In the genomic region with DNA sequence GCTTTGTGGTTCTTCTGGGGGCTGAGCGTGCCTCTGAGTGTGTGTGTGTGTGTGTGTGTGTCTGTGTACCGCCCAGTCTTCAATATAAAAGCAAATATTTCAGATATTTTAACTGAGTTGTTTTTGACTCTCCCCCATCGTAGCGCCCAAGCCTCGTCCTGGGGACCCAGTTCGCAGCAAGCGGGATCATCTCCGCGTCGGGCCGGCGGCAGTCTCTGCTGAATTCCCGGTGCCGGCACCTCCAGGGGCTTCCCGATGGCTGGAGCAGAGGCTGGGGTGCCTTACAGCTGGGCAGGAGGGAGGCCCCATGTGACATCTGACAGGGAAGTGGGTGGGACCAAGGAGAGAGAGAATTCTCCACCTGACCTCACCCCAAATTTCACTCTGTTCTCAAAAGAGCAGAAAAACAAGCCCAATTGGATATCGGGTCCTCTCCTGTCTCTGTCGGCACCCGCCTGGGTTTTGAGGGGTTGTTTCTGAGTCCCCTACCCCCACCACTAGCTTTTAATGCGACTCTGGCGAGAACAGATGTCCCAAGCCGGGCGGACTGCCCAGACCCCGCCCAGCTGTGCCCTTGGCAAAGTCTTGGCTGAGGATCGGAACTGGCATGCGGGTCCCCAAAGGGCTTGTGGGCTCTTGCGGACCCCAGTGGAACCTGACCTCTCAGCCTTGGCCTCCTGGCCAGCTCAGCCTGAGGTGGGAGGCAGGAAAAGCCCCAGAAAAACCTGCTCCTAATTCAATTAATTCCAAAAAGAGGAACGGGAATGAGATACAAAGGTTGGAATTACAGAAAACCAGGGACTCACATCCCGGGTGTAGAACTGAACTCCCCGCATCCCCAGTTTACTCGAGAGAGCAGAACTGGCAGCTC, we compare ENCODE assay signal across 17 mouse cellular contexts. TPM values are rescaled to one million over a fixed set of nuclear protein-coding genes. Genes with fewer than 3 reads are reported as not detected.
A peak's percentile ranks its signal among the peaks of the same experiment; 100 is the strongest.
DNase-seq lines count a peak whose midpoint lies in the region; ATAC-seq lines count a peak whose summit lies in the region.
"Had no signal": no experiment of that assay in that cellular context is flagged by ENCODE, and none has a peak within 500 bp of the region (broad histone marks: within the 10 kb centered on the region; RNA-seq: fewer than 3 reads in every experiment).

No protein-coding gene starts in this region.

- H3K27ac ChIP-seq in embryonic facial prominence, embryonic 10.5 days (replicated peaks): no peak overlapping the region
- H3K27ac ChIP-seq in hindbrain, embryonic 16.5 days (ENCODE audit: low read depth, low read length): peak overlapping the region; percentile 5
- H3K27ac ChIP-seq: heart, embryonic 13.5 days; limb, embryonic 13.5 days had no signal

- H3K4me3 ChIP-seq in embryonic facial prominence, embryonic 10.5 days: no peak overlapping the region
- H3K4me3 ChIP-seq in hindbrain, embryonic 16.5 days (ENCODE audit: low read length): no peak overlapping the region
- H3K4me3 ChIP-seq: heart, embryonic 13.5 days; limb, embryonic 13.5 days had no signal

- no peak for ATAC-seq in hindbrain, embryonic 16.5 days
- ATAC-seq: intestine, embryonic 16.5 days had no signal

- H3K9ac ChIP-seq in hindbrain, embryonic 16.5 days (ENCODE audit: low read depth, low read length): no peak overlapping the region
- H3K9ac ChIP-seq: heart, embryonic 13.5 days; limb, embryonic 13.5 days had no signal

- WGBS in embryonic facial prominence, embryonic 10.5 days: under 1% methylated on average over 30 of the region's 30 CpGs
- WGBS in hindbrain, embryonic 16.5 days: 1% methylated on average over 30 of the region's 30 CpGs

- peak overlapping the region; percentile 37 for H3K4me2 ChIP-seq in hindbrain, embryonic 16.5 days (ENCODE audit: low read length)
- H3K4me2 ChIP-seq: heart, embryonic 13.5 days; limb, embryonic 13.5 days had no signal

- no peaks in the 10 kb centered on the region for H3K9me3 ChIP-seq in embryonic facial prominence, embryonic 10.5 days
- H3K9me3 ChIP-seq in hindbrain, embryonic 16.5 days (ENCODE audit: control insufficient read depth, low read length): no peaks in the 10 kb centered on the region
- H3K9me3 ChIP-seq: heart, embryonic 13.5 days; limb, embryonic 13.5 days had no signal

- peak; percentile 32 for DNase-seq in adrenal gland, postnatal 14 days
- no peak for DNase-seq in adrenal gland, adult 18-20 months (ENCODE audit: low spot score in 2 of 2)
- peak; percentile 49 for DNase-seq in MN1 (ENCODE audit: low spot score)
- peak; percentile 25 for DNase-seq in embryonic facial prominence, embryonic 10.5 days (ENCODE audit: low spot score)
- no peak for DNase-seq in gastrocnemius, postnatal 4 days (ENCODE audit: low spot score in 2 of 2)
- DNase-seq in heart, postnatal 36 days: no peak
- no peak for DNase-seq in B cell, adult 2 months
- DNase-seq: adrenal gland, adult 8-10 months; lung, postnatal 14 days; thymus, postnatal 4 days had no signal

- H3K4me1 ChIP-seq in embryonic facial prominence, embryonic 10.5 days: no peaks in the 10 kb centered on the region
- peaks cover 11% of the 10 kb centered on the region; the same call in 1 of the 2 replicates for H3K4me1 ChIP-seq in hindbrain, embryonic 16.5 days (ENCODE audit: control insufficient read depth, insufficient read depth, low read depth, low read length)
- H3K4me1 ChIP-seq: heart, embryonic 13.5 days had no signal

- peaks cover 100% of the 10 kb centered on the region for H3K27me3 ChIP-seq in embryonic facial prominence, embryonic 10.5 days (replicated peaks; ENCODE audit: low read depth, poor library complexity, severe bottlenecking)
- peaks cover 45% of the 10 kb centered on the region for H3K27me3 ChIP-seq in hindbrain, embryonic 16.5 days (replicated peaks; ENCODE audit: control insufficient read depth, insufficient read depth, low read length)

- H3K36me3 ChIP-seq in embryonic facial prominence, embryonic 10.5 days (replicated peaks): no peaks in the 10 kb centered on the region
- no peaks in the 10 kb centered on the region for H3K36me3 ChIP-seq in hindbrain, embryonic 16.5 days (ENCODE audit: control insufficient read depth, insufficient read depth, low read length)
- H3K36me3 ChIP-seq: heart, embryonic 13.5 days; limb, embryonic 13.5 days had no signal

- intact Hi-C loops in heart, postnatal 36 days (cut with DNase I): no loop called here

RNA-seq across cellular contexts. Expression of a gene that starts 8.4 kb away (rescaled TPM):
- total RNA-seq in adrenal gland, postnatal 14 days (2021): 0.15 TPM in 1 of 2 replicates, not detected in the other
- total RNA-seq in adrenal gland, adult 18-20 months (2021): not detected
- 0.08 TPM in 1 of 2 replicates, not detected in the other for polyA plus RNA-seq in embryonic facial prominence, embryonic 10.5 days (2016; fragmentation: Nextera tagmentation; extraction: Ambion mirVana)
- polyA plus RNA-seq in hindbrain, embryonic 16.5 days (2015; fragmentation: Nextera tagmentation; extraction: Ambion mirVana): 22.9 and 23.4 TPM in 2 replicates
- not detected for total RNA-seq in gastrocnemius, postnatal 4 days (2021)
- total RNA-seq in heart, postnatal 36 days (2021): not detected
- total RNA-seq: adrenal gland, adult 8-10 months; neutrophil, adult 5-6 weeks had no signal
- polyA plus RNA-seq: heart, embryonic 13.5 days; large intestine, adult 2 months; limb, embryonic 13.5 days; spleen, adult 2 months had no signal

RNA-seq across cellular contexts. Expression of a gene that starts 27.2 kb away (rescaled TPM):
- total RNA-seq in adrenal gland, postnatal 14 days (2021): 0.63 and 0.68 TPM in 2 replicates
- under 1 TPM; 0.27 to 0.32 TPM for total RNA-seq in adrenal gland, adult 18-20 months (2021)
- polyA plus RNA-seq in embryonic facial prominence, embryonic 10.5 days (2016; fragmentation: Nextera tagmentation; extraction: Ambion mirVana): 0.26 and 0.30 TPM in 2 replicates
- polyA plus RNA-seq in hindbrain, embryonic 16.5 days (2015; fragmentation: Nextera tagmentation; extraction: Ambion mirVana): 7.7 and 9.3 TPM in 2 replicates
- total RNA-seq in gastrocnemius, postnatal 4 days (2021): under 1 TPM; 0.52 to 0.70 TPM
- total RNA-seq in heart, postnatal 36 days (2021): 1 to 10 TPM; 4.6 to 7.0 TPM
- total RNA-seq: neutrophil, adult 5-6 weeks had no signal

RNA-seq across cellular contexts. Expression of a gene that starts 37.1 kb away (rescaled TPM):
- 21.5 and 22.7 TPM in 2 replicates for total RNA-seq in adrenal gland, postnatal 14 days (2021)
- total RNA-seq in adrenal gland, adult 18-20 months (2021): 10 to 100 TPM; 23.4 to 24.4 TPM
- 40.8 and 41.7 TPM in 2 replicates for polyA plus RNA-seq in embryonic facial prominence, embryonic 10.5 days (2016; fragmentation: Nextera tagmentation; extraction: Ambion mirVana)
- polyA plus RNA-seq in hindbrain, embryonic 16.5 days (2015; fragmentation: Nextera tagmentation; extraction: Ambion mirVana): 39.0 and 39.9 TPM in 2 replicates
- total RNA-seq in gastrocnemius, postnatal 4 days (2021): 10 to 100 TPM; 14.1 to 16.9 TPM
- total RNA-seq in heart, postnatal 36 days (2021): 10 to 100 TPM; 21.5 to 26.8 TPM

Comparison
In these comparisons a context has a peak if more than half of its experiments do, and no peak if none do; other contexts are left out.
1. DNase-seq: peak in adrenal gland, postnatal 14 days (single experiment), MN1 (single experiment) and embryonic facial prominence, embryonic 10.5 days (single experiment); none in adrenal gland, adult 18-20 months (0 of 2), gastrocnemius, postnatal 4 days (0 of 2), heart, postnatal 36 days (0 of 2) and B cell, adult 2 months (0 of 2).